Mouse (Mus musculus): Measurements from ENCODE around the gene Mob3b.

The Mob3b gene

GRCm38 (mm10) chr4:35060401-35060800 is 96.9 kb downstream of the Mob3b start:
- CTCF ChIA-PET = no interaction called here
- POLR2A ChIA-PET = interaction anchor here in 2 of 4 experiments (0.6 to 0.7 kb wide), 3 partner anchors 9 to 41 kb away, joined by 3 to 4 read pairs (median 3); no protein-coding TSS in a partner anchor

DNA sequence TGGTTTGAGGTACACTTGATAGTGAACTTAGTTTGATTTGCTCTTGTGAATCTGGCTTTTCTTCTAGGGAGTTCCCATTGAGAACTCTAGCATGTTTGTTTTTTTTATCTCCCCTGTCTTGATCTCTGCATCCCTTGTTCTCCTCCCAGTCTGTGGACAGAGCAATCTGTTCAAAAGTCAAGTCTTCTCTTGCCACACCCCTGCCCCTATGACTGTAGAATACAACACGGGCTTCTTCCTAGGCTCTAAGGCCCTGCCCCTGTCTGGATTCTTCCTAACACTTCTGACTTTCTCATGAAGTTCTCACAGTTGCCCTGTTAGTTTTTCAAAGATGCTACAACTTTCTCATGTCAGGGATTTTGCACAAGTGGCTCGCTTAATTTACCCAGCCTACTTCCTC is 102.9 kb downstream of the Mob3b start:
- ChIA-PET POLR2A (no interaction called here), CTCF (no interaction called here)

GRCm38 (mm10) chr4:35052174-35052942 is 104.9 kb downstream of the Mob3b start:
- POLR2A ChIA-PET = interaction anchor here in 1 of 4 experiments (0.7 kb wide), 2 partner anchors 10 to 179 kb away, joined by 3 read pairs; no protein-coding TSS in a partner anchor
- CTCF ChIA-PET = interaction anchor here in 1 of 4 experiments (0.6 to 1.1 kb wide), 2 partner anchors 11 to 372 kb away, joined by 3 to 4 read pairs; no protein-coding TSS in a partner anchor

DNA sequence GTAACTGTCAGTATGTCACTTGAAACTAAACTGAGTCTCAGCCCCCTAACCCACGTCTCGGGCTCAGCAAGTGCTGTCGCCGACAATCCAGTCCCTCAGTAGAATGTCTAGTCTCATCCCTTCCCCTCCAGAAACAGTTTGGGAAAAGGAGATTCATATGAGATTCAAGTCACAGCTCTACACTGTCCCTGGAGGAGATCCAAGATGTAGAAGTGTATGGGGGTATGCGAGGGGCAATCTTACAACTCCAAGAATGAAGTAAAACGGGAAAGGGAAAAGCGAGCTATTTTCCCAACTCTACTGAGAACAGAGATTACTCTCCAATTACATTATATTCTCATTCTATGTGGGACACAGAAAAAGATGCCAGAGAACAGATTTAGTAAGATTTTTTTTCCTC is 106.1 kb downstream of the Mob3b start:
- POLR2A ChIA-PET = interaction anchor here in 3 of 4 experiments (0.7 to 1.7 kb wide), 4 partner anchors 9 to 27 kb away, joined by 3 to 6 read pairs (median 4); no protein-coding TSS in a partner anchor
- CTCF ChIA-PET = interaction anchor here in 2 of 4 experiments (0.6 to 1.4 kb wide), 2 partner anchors 10 to 1740 kb away, joined by 3 read pairs; no protein-coding TSS in a partner anchor

GRCm38 (mm10) chr4:35049742-35050058 is 107.6 kb downstream of the Mob3b start:
- POLR2A ChIA-PET = interaction anchor here in 2 of 4 experiments (1.1 to 1.7 kb wide), 3 partner anchors 8 to 26 kb away, joined by 3 to 6 read pairs (median 5); no protein-coding TSS in a partner anchor
- CTCF ChIA-PET = interaction anchor here in 1 of 4 experiments (0.7 kb wide), 1 partner anchor 83 kb away, joined by 3 read pairs; no protein-coding TSS in a partner anchor

GRCm38 (mm10) chr4:35049036-35049741 is 108.1 kb downstream of the Mob3b start:
- CTCF ChIA-PET = interaction anchor here in 1 of 4 experiments (0.7 kb wide), 1 partner anchor 84 kb away, joined by 3 read pairs; no protein-coding TSS in a partner anchor
- POLR2A ChIA-PET = interaction anchor here in 2 of 4 experiments (1.1 to 1.7 kb wide), 3 partner anchors 8 to 25 kb away, joined by 3 to 6 read pairs (median 5); no protein-coding TSS in a partner anchor

- CTCF ChIA-PET = interaction anchor here in 1 of 4 experiments (0.7 kb wide), 1 partner anchor 11 kb away, joined by 4 read pairs; no protein-coding TSS in a partner anchor
- POLR2A ChIA-PET = interaction anchor here in 2 of 4 experiments (1.3 to 1.6 kb wide), 2 partner anchors 9 kb away, joined by 3 to 6 read pairs; no protein-coding TSS in a partner anchor
Measured at GRCm38 (mm10) chr4:35040896-35041295, 116.4 kb downstream of the Mob3b start.

DNA sequence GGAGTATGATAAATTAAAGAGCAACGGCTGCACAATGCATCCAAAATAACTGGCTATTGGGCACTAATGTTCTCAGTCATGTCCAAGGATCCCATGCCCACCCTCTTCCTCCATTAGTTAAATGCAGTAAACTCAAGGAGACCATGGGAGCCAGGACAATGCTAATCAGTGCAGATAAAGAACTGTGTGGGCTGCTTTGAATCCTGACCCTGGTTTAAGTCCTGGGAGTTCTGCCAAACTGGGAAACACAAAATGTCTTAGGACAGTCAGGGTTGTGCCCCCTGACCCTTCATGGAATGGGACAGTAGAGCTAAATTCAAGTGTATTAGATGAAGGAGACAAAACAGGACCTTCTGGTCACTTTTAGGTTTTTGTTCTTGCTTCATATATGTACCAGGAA is 117.0 kb downstream of the Mob3b start:
- CTCF ChIA-PET = no interaction called here
- POLR2A ChIA-PET = no interaction called here

DNA sequence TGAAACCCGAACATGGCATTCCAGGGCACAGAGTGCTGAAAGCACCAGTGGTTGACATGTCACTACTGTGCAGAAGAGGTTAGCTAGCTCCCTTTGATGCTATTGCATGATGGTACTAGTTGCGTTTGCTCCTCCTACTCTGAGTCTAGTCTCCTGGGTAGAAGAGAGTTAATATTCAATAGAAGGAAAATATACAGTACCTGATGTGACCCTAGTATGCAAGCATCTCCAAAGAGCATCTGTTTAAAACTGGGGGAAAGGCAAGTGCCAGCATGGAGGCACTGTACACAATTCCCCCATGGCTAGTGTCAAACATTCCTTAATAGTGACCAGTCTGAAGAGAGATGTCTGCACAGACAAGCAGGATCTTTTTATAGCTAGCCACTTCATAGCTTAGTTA is 119.5 kb downstream of the Mob3b start:
- ChIA-PET POLR2A (no interaction called here), CTCF (no interaction called here)

GRCm38 (mm10) chr4:35034504-35035290 is 122.6 kb downstream of the Mob3b start:
- ChIA-PET POLR2A (interaction anchor here in 2 of 4 experiments (0.6 to 1.0 kb wide), 3 partner anchors 26 to 399 kb away, joined by 3 to 5 read pairs (median 3); no protein-coding TSS in a partner anchor), CTCF (interaction anchor here in 1 of 4 experiments (0.7 kb wide), 1 partner anchor 152 kb away, joined by 4 read pairs; no protein-coding TSS in a partner anchor)

DNA sequence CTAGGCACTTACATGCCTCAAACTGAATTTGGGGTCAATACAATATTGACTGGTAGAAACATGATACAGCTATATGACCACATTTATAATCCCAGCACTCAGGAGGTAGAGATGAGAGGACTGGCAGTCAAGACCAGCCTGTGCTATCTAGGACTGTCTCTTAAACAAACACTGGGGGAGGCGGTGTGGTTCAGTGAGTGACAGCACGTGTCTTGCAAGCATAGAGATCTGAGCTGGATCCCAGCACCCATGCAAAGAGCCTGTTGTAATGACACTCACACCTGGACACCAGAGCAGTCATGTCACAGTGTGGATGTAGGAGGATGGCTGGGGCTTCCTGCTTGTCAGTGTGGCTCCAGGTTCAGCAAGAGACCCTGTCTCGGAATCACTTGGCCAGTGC is 124.5 kb downstream of the Mob3b start:
- POLR2A ChIA-PET = no interaction called here
- CTCF ChIA-PET = no interaction called here

DNA sequence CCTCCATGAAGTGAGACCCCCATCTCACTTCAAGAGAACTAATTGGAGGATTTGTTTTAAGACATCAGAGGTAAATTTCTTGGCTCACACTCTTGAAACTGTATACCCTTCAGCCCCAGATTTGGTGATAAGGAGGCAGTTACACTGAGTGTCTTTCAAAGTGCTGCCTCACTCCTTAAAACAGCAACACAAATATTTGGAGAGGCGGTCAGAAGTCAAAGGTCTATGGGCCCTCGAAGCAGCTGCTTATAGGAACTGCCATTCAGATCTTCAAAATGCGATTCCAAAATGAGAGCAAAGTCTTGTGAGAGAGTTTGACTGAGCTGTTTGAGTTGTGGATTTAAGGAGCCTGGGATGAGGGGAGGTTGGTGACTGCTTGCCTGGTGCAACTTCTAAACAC is 125.7 kb downstream of the Mob3b start:
- POLR2A ChIA-PET = no interaction called here
- CTCF ChIA-PET = no interaction called here

DNA sequence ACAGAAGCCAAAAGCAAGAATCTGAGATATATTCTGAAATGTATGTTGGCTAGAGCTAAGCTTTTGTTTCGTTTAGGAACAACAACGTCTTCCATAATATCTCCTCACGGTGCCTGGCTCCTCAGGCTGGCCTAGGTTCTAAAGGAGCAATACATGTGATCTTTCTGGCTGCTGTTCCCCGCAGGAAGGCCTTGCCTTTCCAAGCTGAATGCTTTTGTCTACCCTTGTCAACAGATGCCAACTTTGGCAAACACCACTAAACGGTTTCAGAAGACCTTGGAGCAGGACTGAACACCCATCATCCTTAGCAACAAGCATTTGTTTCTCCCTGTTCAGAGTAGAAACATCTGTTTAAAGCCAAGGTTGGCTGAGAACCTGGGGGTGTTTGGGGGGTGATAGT is 126.1 kb downstream of the Mob3b start:
- CTCF ChIA-PET = no interaction called here
- POLR2A ChIA-PET = interaction anchor here in 1 of 4 experiments (0.9 to 1.5 kb wide), 2 partner anchors 8 to 70 kb away, joined by 3 to 4 read pairs; no protein-coding TSS in a partner anchor

- ChIA-PET CTCF (no interaction called here), POLR2A (interaction anchor here in 2 of 4 experiments (1.0 to 1.1 kb wide), 2 partner anchors 95 to 103 kb away, joined by 3 read pairs; no protein-coding TSS in a partner anchor)
Measured at GRCm38 (mm10) chr4:35018416-35018815, 138.9 kb downstream of the Mob3b start.

GRCm38 (mm10) chr4:35012401-35013307 is 144.6 kb downstream of the Mob3b start:
- POLR2A ChIA-PET = no interaction called here
- CTCF ChIA-PET = no interaction called here

DNA sequence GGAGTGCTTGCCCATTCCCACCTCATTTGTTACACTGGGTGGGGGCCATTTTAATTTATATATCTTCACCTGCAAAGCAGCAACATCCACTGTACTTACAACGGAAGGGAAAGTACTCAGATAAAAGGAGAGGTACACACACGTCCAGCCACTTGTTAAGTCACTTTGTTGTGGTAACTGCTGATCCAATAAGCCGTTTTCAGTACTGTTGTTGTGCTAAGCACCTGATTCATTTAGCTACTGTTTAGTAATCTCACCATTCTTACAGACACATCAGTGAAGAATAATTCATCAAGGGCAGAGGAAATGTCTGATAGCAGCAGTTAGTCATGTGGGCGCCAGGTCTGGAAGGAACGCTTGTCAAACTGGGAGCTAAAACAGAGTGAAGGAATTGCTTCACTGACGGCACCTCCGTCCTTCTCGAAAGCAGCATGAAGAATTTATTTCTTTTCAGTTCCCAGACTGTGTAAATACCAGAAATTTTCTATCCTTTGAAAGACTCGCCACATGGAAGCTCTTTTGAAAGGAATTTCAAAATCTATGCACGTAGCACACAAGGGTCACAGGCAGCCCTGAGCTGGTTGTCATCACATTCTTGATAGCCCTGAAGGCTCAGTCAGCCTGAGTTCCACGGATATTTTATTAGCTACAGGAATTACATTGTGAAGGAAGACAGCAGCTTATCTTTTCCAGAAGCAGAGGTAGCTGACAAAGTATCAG is 150.6 kb downstream of the Mob3b start:
- ChIA-PET CTCF (interaction anchor here in 2 of 4 experiments (0.6 to 1.4 kb wide), 3 partner anchors 10 to 84 kb away, joined by 3 to 6 read pairs (median 4); no protein-coding TSS in a partner anchor), POLR2A (interaction anchor here in 3 of 4 experiments (0.5 to 3.2 kb wide), 9 partner anchors 10 to 204 kb away, joined by 3 to 8 read pairs (median 5); no protein-coding TSS in a partner anchor)

DNA sequence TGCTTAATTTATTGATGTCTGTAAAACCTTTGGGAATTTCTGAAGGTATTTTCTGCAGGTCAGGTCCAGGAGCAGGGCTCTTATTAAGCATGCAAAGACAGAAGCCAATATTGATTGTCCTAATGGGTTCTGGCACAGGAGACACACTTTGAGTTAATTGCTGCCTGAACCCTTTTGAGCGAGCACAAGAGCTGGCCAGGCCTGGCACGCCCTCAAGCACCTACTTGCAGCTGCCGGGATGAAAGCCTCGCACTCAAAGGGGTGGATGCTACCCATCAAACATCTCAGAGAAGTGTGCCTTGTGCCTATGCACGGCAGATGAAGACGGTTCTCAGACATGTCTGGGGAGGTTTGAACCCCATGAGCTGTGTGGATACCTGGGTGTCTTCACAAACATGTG is 151.2 kb downstream of the Mob3b start:
- ChIA-PET POLR2A (interaction anchor here in 3 of 4 experiments (1.0 to 3.2 kb wide), 9 partner anchors 9 to 99 kb away, joined by 3 to 8 read pairs (median 4); no protein-coding TSS in a partner anchor), CTCF (interaction anchor here in 2 of 4 experiments (1.1 to 1.4 kb wide), 3 partner anchors 9 to 14 kb away, joined by 3 to 6 read pairs (median 3); no protein-coding TSS in a partner anchor)
